Mouse (Mus musculus) CH12.LX (cell line): ENCODE data around the gene Btf3l4.

Experiments used
- BHLHE40 ChIP-seq: IDR thresholded peaks from 2 replicates; pipeline ENCODE4 v1.6.1; 2011; ENCODE audit warnings: mild to moderate bottlenecking, low read depth, low read length, improper control_type of control experiment
- CTCF ChIP-seq, 2 experiments: IDR thresholded peaks in 1 of 2; conservative IDR thresholded peaks in 1 of 2; 2 replicates each; pipeline ENCODE4 v1.5.1; 2011 to 2012; ENCODE audit warnings: low read depth in 2 of 2, low read length in 2 of 2, improper control_type of control experiment in 1 of 2, inconsistent platforms in 1 of 2, mild to moderate bottlenecking in 1 of 2, moderate library complexity in 1 of 2
- E2F4 ChIP-seq: IDR thresholded peaks from 2 replicates; pipeline ENCODE4 v1.6.1; 2011; ENCODE audit warnings: low read depth, low read length, improper control_type of control experiment; ENCODE audit not compliant: insufficient replicate concordance
- EP300 ChIP-seq: IDR thresholded peaks from 2 replicates; pipeline ENCODE4 v1.6.1; 2011; ENCODE audit warnings: low read length, improper control_type of control experiment
- GABPA ChIP-seq: IDR thresholded peaks from 2 replicates; pipeline ENCODE4 v1.6.1; 2012; ENCODE audit warnings: low read depth, low read length, improper control_type of control experiment, inconsistent platforms; ENCODE audit not compliant: insufficient replicate concordance
- HCFC1 ChIP-seq: IDR thresholded peaks from 2 replicates; pipeline ENCODE4 v1.6.1; 2012; ENCODE audit warnings: low read depth, mild to moderate bottlenecking, inconsistent platforms, low read length, improper control_type of control experiment
- JUN ChIP-seq: IDR thresholded peaks from 2 replicates; pipeline ENCODE4 v1.6.1; 2011; ENCODE audit warnings: low read depth, mild to moderate bottlenecking, low read length, improper control_type of control experiment, moderate library complexity; ENCODE audit not compliant: insufficient read depth
- ZC3H11A ChIP-seq: IDR thresholded peaks from 2 replicates; pipeline ENCODE4 v1.6.1; 2012; ENCODE audit warnings: low read depth, mild to moderate bottlenecking, inconsistent platforms, low read length, improper control_type of control experiment
- ZKSCAN1 ChIP-seq: IDR thresholded peaks from 2 replicates; pipeline ENCODE4 v1.6.1; 2012; ENCODE audit warnings: low read depth, inconsistent platforms, low read length, improper control_type of control experiment, borderline replicate concordance

- no peak for TF ChIP-seq CTCF (conservative IDR thresholded peaks at IDR 0.05 in 1 of 2, IDR thresholded peaks at IDR 0.05 in 1 of 2; ENCODE audit: low read depth in 2 of 2, low read length in 2 of 2)
- no peak for TF ChIP-seq ZC3H11A
- no peak for TF ChIP-seq EP300
- TF ChIP-seq GABPA = no peak
- TF ChIP-seq ZKSCAN1 = no peak
- TF ChIP-seq BHLHE40 = no peak
- no peak for TF ChIP-seq E2F4
- no peak for TF ChIP-seq HCFC1
- no peak for TF ChIP-seq JUN
Measured at GRCm38 (mm10) chr4:108830698-108831097, 2.7 kb downstream of the Btf3l4 start.
